Mouse (Mus musculus): ENCODE measurements at regions not wholly inside any gene's neighbourhood (a gene's known extent, or its start where the extent isn't known, plus 50 kb on each side); places are given as distances from the start of the nearest gene placed in this dataset.
"Not testable (repeated sequence)": the region's sequence is repeated elsewhere in the genome, so short reads cannot be mapped to it uniquely, and the experiment has no call there.

GRCm38 (mm10) chr1:160843671-160844070, 50.7 kb upstream of the Rabgap1l start:
- Histone ChIP-seq H3K27ac (no peak overlapping the region), H3K4me1 (replicated peaks; ENCODE audit: insufficient read depth, low read length) (no peaks in the 10 kb centered on the region), H3K36me3 (ENCODE audit: insufficient read depth, low read length) (no peaks in the 10 kb centered on the region), H3K4me3 (replicated peaks; ENCODE audit: low read depth, low read length) (no peak overlapping the region), H3K4me2 (ENCODE audit: low read length) (no peak overlapping the region), H3K9ac (ENCODE audit: low read depth, low read length) (no peak overlapping the region), H3K27me3 (ENCODE audit: insufficient read depth, low read length) (no peaks in the 10 kb centered on the region), H3K9me3 (replicated peaks; ENCODE audit: low read length) (no peaks in the 10 kb centered on the region)
- no peak for ATAC-seq (replicated peaks; ENCODE audit: low FRiP score, low read depth)
- DNase-seq (ENCODE audit: low spot score) = peak; percentile 9
- TF ChIP-seq CTCF (IDR thresholded peaks at IDR 0.05; ENCODE audit: low read depth) = peak; percentile 31; the same call in 1 of the 2 replicates
- WGBS = 88% methylated on average over 6 of the region's 6 CpGs

- not testable (repeated sequence) for DNase-seq (ENCODE audit: low spot score); H3K27me3 ChIP-seq (ENCODE audit: insufficient read depth, low read length); H3K4me2 ChIP-seq (ENCODE audit: low read length); H3K36me3 ChIP-seq (ENCODE audit: insufficient read depth, low read length); H3K9ac ChIP-seq (ENCODE audit: low read depth, low read length); ATAC-seq (replicated peaks; ENCODE audit: low FRiP score, low read depth); H3K4me1 ChIP-seq (replicated peaks; ENCODE audit: insufficient read depth, low read length); H3K27ac ChIP-seq; H3K9me3 ChIP-seq (replicated peaks; ENCODE audit: low read length); H3K4me3 ChIP-seq (replicated peaks; ENCODE audit: low read depth, low read length)
- WGBS = 92% methylated on average over 4 of the region's 4 CpGs
Measured at GRCm38 (mm10) chr1:160844709-160845108, 51.7 kb upstream of the Rabgap1l start.

- ATAC-seq (replicated peaks; ENCODE audit: low FRiP score, low read depth) = no peak
- no peaks in the 10 kb centered on the region for H3K4me1 ChIP-seq (replicated peaks; ENCODE audit: insufficient read depth, low read length)
- H3K27ac ChIP-seq = no peak overlapping the region
- no peaks in the 10 kb centered on the region for H3K27me3 ChIP-seq (ENCODE audit: insufficient read depth, low read length)
- H3K4me3 ChIP-seq (replicated peaks; ENCODE audit: low read depth, low read length) = no peak overlapping the region
- no peak overlapping the region for H3K4me2 ChIP-seq (ENCODE audit: low read length)
- 57% methylated on average over 1 of the region's 1 CpGs for WGBS
- no peak for TF ChIP-seq CTCF (IDR thresholded peaks at IDR 0.05; ENCODE audit: low read depth)
- DNase-seq (ENCODE audit: low spot score) = no peak
- H3K9me3 ChIP-seq (replicated peaks; ENCODE audit: low read length) = no peaks in the 10 kb centered on the region
- H3K9ac ChIP-seq (ENCODE audit: low read depth, low read length) = no peak overlapping the region
- no peaks in the 10 kb centered on the region for H3K36me3 ChIP-seq (ENCODE audit: insufficient read depth, low read length)
Measured at GRCm38 (mm10) chr1:160850674-160851073, 55.5 kb upstream of the Rc3h1 start.

GRCm38 (mm10) chr1:160854410-160854809, 51.8 kb upstream of the Rc3h1 start:
- Histone ChIP-seq H3K4me1 (replicated peaks; ENCODE audit: insufficient read depth, low read length) (no peaks in the 10 kb centered on the region), H3K4me3 (replicated peaks; ENCODE audit: low read depth, low read length) (no peak overlapping the region), H3K9me3 (replicated peaks; ENCODE audit: low read length) (no peaks in the 10 kb centered on the region), H3K27ac (no peak overlapping the region), H3K4me2 (ENCODE audit: low read length) (no peak overlapping the region), H3K9ac (ENCODE audit: low read depth, low read length) (no peak overlapping the region), H3K27me3 (ENCODE audit: insufficient read depth, low read length) (no peaks in the 10 kb centered on the region), H3K36me3 (ENCODE audit: insufficient read depth, low read length) (no peaks in the 10 kb centered on the region)
- peak; percentile 33; the same call in 1 of the 2 replicates for TF ChIP-seq CTCF (IDR thresholded peaks at IDR 0.05; ENCODE audit: low read depth)
- whole genome bisulfite sequencing = 85% methylated on average over 5 of the region's 5 CpGs
- ATAC-seq (replicated peaks; ENCODE audit: low FRiP score, low read depth) = no peak
- peak; percentile 22 for DNase-seq (ENCODE audit: low spot score)

- Histone ChIP-seq H3K4me2 (ENCODE audit: low read length) (no peak overlapping the region), H3K9ac (ENCODE audit: low read depth, low read length) (no peak overlapping the region), H3K4me3 (replicated peaks; ENCODE audit: low read depth, low read length) (no peak overlapping the region), H3K27ac (no peak overlapping the region), H3K27me3 (ENCODE audit: insufficient read depth, low read length) (no peaks in the 10 kb centered on the region), H3K4me1 (replicated peaks; ENCODE audit: insufficient read depth, low read length) (no peaks in the 10 kb centered on the region), H3K9me3 (replicated peaks; ENCODE audit: low read length) (no peaks in the 10 kb centered on the region), H3K36me3 (ENCODE audit: insufficient read depth, low read length) (no peaks in the 10 kb centered on the region)
- DNase-seq (ENCODE audit: low spot score) (no peak), ATAC-seq (replicated peaks; ENCODE audit: low FRiP score, low read depth) (no peak)
- no peak for TF ChIP-seq CTCF (IDR thresholded peaks at IDR 0.05; ENCODE audit: low read depth)
- 92% methylated on average over 3 of the region's 3 CpGs for WGBS
Measured at GRCm38 (mm10) chr1:160855411-160855810, 50.8 kb upstream of the Rc3h1 start.

GRCm38 (mm10) chr1:160855926-160856620, 50.1 kb upstream of the Rc3h1 start:
- H3K4me2 ChIP-seq (ENCODE audit: low read length) = no peak overlapping the region
- ATAC-seq (replicated peaks; ENCODE audit: low FRiP score, low read depth) (no peak), DNase-seq (ENCODE audit: low spot score) (no peak)
- no peaks in the 10 kb centered on the region for H3K36me3 ChIP-seq (ENCODE audit: insufficient read depth, low read length)
- no peaks in the 10 kb centered on the region for H3K4me1 ChIP-seq (replicated peaks; ENCODE audit: insufficient read depth, low read length)
- no peak for TF ChIP-seq CTCF (IDR thresholded peaks at IDR 0.05; ENCODE audit: low read depth)
- no peak overlapping the region for H3K4me3 ChIP-seq (replicated peaks; ENCODE audit: low read depth, low read length)
- 84% methylated on average over 9 of the region's 9 CpGs for WGBS
- no peaks in the 10 kb centered on the region for H3K9me3 ChIP-seq (replicated peaks; ENCODE audit: low read length)
- H3K27me3 ChIP-seq (ENCODE audit: insufficient read depth, low read length) = no peaks in the 10 kb centered on the region
- no peak overlapping the region for H3K27ac ChIP-seq
- no peak overlapping the region for H3K9ac ChIP-seq (ENCODE audit: low read depth, low read length)

Data from kidney, postnatal 0 days (tissue).